Mouse (Mus musculus): ENCODE data around the gene Fam227b. TPM values are rescaled to one million over a fixed set of nuclear protein-coding genes. Genes with fewer than 3 reads are reported as not detected.

The Fam227b gene
- polyA plus RNA-seq, 1 experiment from 2014 or later: not detected

DNA sequence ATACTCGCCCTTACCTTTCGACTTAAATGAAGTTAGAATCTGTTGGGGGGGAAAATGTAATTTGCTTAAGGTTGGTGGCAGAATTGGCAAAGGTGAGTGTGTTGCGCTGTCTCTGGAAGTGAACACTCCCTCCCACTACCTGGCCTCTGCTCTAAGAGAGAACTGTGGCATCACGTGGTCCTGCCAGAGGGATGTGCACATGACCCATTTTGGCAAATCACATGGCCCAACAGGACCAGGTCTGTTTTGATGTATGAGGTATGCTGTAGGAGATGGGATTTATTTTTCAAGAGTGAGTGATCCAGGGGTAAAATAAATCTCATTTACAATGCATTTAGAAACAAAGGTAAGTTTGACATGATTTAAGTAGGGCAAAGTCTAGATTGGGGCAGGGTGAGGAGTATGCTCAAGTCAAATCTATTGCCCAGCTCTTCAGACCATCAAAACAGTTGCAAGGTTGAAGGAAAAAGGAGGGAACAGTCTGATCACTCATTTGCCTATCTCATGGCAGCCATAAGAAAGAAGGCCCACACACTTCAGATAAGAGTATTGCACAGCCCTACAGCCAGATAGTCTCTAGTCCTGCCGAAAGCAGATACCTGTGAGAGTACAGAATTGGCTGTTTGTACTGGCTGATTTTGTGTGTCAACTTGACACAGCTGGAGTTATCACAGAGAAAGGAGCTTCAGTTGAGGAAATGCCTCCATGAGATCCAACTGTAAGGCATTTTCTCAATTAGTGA, 13.6 kb upstream of the Fam227b start:
- Histone ChIP-seq H3K9me3 (replicated peaks; ENCODE audit: control insufficient read depth, low read length) (0 out of 2 replicates have a peak, but pooled peaks cover 2% of the 10 kb centered on the region), H3K27ac (ENCODE audit: low read length) (peak overlapping the region; percentile 98), H3K4me2 (ENCODE audit: low read depth, low read length) (0 out of 2 replicates have a peak overlapping the region, but pooled peaks have one; percentile 12), H3K4me1 (ENCODE audit: control insufficient read depth, low read depth, low read length) (peaks cover 21% of the 10 kb centered on the region), H3K4me3 (ENCODE audit: low read depth, low read length) (no peak overlapping the region), H3K9ac (ENCODE audit: low read depth, low read length) (no peak overlapping the region), H3K27me3 (ENCODE audit: control insufficient read depth, insufficient read depth, low read depth, low read length) (no peaks in the 10 kb centered on the region), H3K36me3 (ENCODE audit: control insufficient read depth, insufficient read depth) (peaks cover 22% of the 10 kb centered on the region)
- 67% methylated on average over 5 of the region's 5 CpGs for WGBS (ENCODE audit: insufficient replicate concordance)
- ATAC-seq (ENCODE audit: low read depth): peak; percentile 99

- Histone ChIP-seq H3K4me2 (ENCODE audit: low read depth, low read length) (no peak overlapping the region), H3K4me3 (ENCODE audit: low read depth, low read length) (no peak overlapping the region), H3K9ac (ENCODE audit: low read depth, low read length) (no peak overlapping the region), H3K27ac (ENCODE audit: low read length) (no peak overlapping the region), H3K36me3 (ENCODE audit: control insufficient read depth, insufficient read depth) (no peaks in the 10 kb centered on the region), H3K4me1 (ENCODE audit: control insufficient read depth, low read depth, low read length) (no peaks in the 10 kb centered on the region; the same call in 1 of the 2 replicates), H3K9me3 (replicated peaks; ENCODE audit: control insufficient read depth, low read length) (no peaks in the 10 kb centered on the region), H3K27me3 (ENCODE audit: control insufficient read depth, insufficient read depth, low read depth, low read length) (no peaks in the 10 kb centered on the region)
- no peak for ATAC-seq (ENCODE audit: low read depth)
Observed at GRCm38 (mm10) chr2:126147723-126148122, 4.1 kb downstream of the Fam227b start.

DNA sequence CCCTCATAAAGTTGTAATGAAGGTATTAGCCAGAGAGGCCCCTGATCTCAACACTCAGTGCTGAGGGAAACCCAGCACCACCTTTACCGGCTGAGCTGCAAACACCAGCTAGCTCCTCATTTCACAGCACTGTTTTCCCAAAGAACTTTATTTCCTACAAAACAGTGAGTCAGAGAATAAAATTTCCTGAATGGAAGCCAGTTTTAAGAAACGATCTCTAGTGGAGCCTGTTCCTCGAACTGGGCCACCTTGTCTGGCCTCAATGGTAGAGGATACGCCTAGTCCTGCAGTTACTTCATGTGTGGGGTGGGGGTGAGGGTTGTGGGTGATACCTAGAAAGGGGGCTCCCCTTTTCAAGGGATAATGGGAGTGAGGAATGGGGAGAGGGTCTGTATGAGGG, 57.2 kb downstream of the Fam227b start:
- no peak overlapping the region for H3K9ac ChIP-seq (ENCODE audit: low read depth, low read length)
- no peaks in the 10 kb centered on the region for H3K9me3 ChIP-seq (replicated peaks; ENCODE audit: control insufficient read depth, low read length)
- H3K27me3 ChIP-seq (ENCODE audit: control insufficient read depth, insufficient read depth, low read depth, low read length): no peaks in the 10 kb centered on the region
- no peak overlapping the region for H3K4me2 ChIP-seq (ENCODE audit: low read depth, low read length)
- H3K4me1 ChIP-seq (ENCODE audit: control insufficient read depth, low read depth, low read length): no peaks in the 10 kb centered on the region
- H3K4me3 ChIP-seq (ENCODE audit: low read depth, low read length): no peak overlapping the region
- WGBS (ENCODE audit: insufficient replicate concordance): 66% methylated on average over 4 of the region's 4 CpGs
- ATAC-seq (ENCODE audit: low read depth): no peak
- H3K36me3 ChIP-seq (ENCODE audit: control insufficient read depth, insufficient read depth): no peaks in the 10 kb centered on the region
- H3K27ac ChIP-seq (ENCODE audit: low read length): no peak overlapping the region

GRCm38 (mm10) chr2:126090432-126090831, 61.4 kb downstream of the Fam227b start:
- Histone ChIP-seq H3K4me3 (ENCODE audit: low read depth, low read length) (no peak overlapping the region), H3K4me2 (ENCODE audit: low read depth, low read length) (no peak overlapping the region), H3K9ac (ENCODE audit: low read depth, low read length) (no peak overlapping the region), H3K27me3 (ENCODE audit: control insufficient read depth, insufficient read depth, low read depth, low read length) (no peaks in the 10 kb centered on the region), H3K36me3 (ENCODE audit: control insufficient read depth, insufficient read depth) (no peaks in the 10 kb centered on the region), H3K9me3 (replicated peaks; ENCODE audit: control insufficient read depth, low read length) (no peaks in the 10 kb centered on the region), H3K27ac (ENCODE audit: low read length) (no peak overlapping the region), H3K4me1 (ENCODE audit: control insufficient read depth, low read depth, low read length) (no peaks in the 10 kb centered on the region)
- no peak for ATAC-seq (ENCODE audit: low read depth)
- 55% methylated on average over 5 of the region's 5 CpGs for WGBS (ENCODE audit: insufficient replicate concordance)

DNA sequence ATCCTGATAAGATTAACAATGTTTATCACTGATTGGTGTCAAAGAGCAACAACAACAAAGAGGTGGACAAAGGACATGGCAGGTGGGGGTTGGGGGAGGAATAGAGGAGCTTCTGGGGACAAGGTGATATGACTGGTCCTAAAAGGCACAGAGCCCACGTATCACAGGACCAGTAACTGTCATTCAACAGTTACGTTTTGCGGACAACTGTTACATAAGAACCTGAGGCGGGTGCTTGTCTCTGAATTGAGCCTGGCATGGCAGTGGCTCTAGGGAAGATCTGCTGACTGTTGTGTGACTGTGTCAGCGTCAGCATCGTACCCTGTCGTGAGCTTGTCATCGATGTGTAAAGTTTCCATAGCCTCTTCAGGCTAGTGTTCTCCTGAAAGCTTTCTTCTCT, 65.6 kb downstream of the Fam227b start:
- Histone ChIP-seq H3K9ac (ENCODE audit: low read depth, low read length) (no peak overlapping the region), H3K27ac (ENCODE audit: low read length) (no peak overlapping the region), H3K9me3 (replicated peaks; ENCODE audit: control insufficient read depth, low read length) (no peaks in the 10 kb centered on the region), H3K4me2 (ENCODE audit: low read depth, low read length) (no peak overlapping the region), H3K4me3 (ENCODE audit: low read depth, low read length) (no peak overlapping the region), H3K36me3 (ENCODE audit: control insufficient read depth, insufficient read depth) (no peaks in the 10 kb centered on the region), H3K4me1 (ENCODE audit: control insufficient read depth, low read depth, low read length) (no peaks in the 10 kb centered on the region), H3K27me3 (ENCODE audit: control insufficient read depth, insufficient read depth, low read depth, low read length) (no peaks in the 10 kb centered on the region)
- 60% methylated on average over 8 of the region's 8 CpGs for WGBS (ENCODE audit: insufficient replicate concordance)
- no peak for ATAC-seq (ENCODE audit: low read depth)

DNA sequence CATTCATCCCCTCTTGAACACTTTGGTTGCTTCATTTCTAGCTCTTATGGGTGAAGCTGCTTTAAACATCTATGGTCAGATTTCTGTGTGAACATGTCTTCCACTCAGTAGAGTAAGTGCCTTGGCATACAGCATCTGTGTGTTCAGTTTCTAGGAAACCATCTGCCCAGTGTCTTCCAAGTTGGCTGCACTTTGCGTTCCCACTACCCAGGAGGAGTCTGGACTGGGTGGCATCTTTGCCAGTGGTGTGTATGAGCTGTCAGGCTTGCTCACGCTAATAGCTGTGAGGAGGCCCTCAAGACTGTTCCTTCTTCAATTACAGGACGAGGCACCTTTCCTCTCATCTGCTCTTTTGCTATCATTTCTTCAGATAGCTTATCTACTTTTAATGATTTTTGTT, 67.5 kb downstream of the Fam227b start:
- Histone ChIP-seq H3K27ac (ENCODE audit: low read length) (no peak overlapping the region), H3K9ac (ENCODE audit: low read depth, low read length) (no peak overlapping the region), H3K4me3 (ENCODE audit: low read depth, low read length) (no peak overlapping the region), H3K27me3 (ENCODE audit: control insufficient read depth, insufficient read depth, low read depth, low read length) (no peaks in the 10 kb centered on the region), H3K4me1 (ENCODE audit: control insufficient read depth, low read depth, low read length) (no peaks in the 10 kb centered on the region), H3K4me2 (ENCODE audit: low read depth, low read length) (no peak overlapping the region), H3K36me3 (ENCODE audit: control insufficient read depth, insufficient read depth) (no peaks in the 10 kb centered on the region), H3K9me3 (replicated peaks; ENCODE audit: control insufficient read depth, low read length) (no peaks in the 10 kb centered on the region)
- ATAC-seq (ENCODE audit: low read depth): no peak
- WGBS (ENCODE audit: insufficient replicate concordance): 64% methylated on average over 3 of the region's 3 CpGs

DNA sequence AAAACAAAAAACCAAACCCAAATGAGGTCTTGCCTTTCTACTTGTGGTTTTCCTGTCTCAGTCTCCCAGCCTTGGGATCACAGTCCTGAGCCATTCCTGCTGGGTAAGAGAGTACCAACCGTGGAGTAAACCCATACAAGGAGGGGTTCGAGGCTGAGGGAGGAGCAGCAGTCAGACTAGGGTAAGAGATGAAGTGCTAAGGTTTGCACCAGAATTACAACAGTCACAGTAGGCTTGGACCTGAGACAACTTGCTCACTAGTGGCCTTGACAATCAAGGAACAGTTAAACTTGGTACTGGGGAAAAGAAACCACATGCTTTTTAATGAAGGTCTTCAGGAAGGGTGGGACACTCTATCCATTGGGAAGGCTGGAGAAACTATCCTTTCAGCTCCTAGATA, 72.7 kb downstream of the Fam227b start:
- no peak overlapping the region for H3K4me2 ChIP-seq (ENCODE audit: low read depth, low read length)
- no peaks in the 10 kb centered on the region for H3K36me3 ChIP-seq (ENCODE audit: control insufficient read depth, insufficient read depth)
- no peaks in the 10 kb centered on the region for H3K9me3 ChIP-seq (replicated peaks; ENCODE audit: control insufficient read depth, low read length)
- WGBS (ENCODE audit: insufficient replicate concordance): 47% methylated on average over 2 of the region's 2 CpGs
- no peak overlapping the region for H3K27ac ChIP-seq (ENCODE audit: low read length)
- no peaks in the 10 kb centered on the region for H3K4me1 ChIP-seq (ENCODE audit: control insufficient read depth, low read depth, low read length)
- H3K4me3 ChIP-seq (ENCODE audit: low read depth, low read length): no peak overlapping the region
- ATAC-seq (ENCODE audit: low read depth): no peak
- no peaks in the 10 kb centered on the region for H3K27me3 ChIP-seq (ENCODE audit: control insufficient read depth, insufficient read depth, low read depth, low read length)
- no peak overlapping the region for H3K9ac ChIP-seq (ENCODE audit: low read depth, low read length)

GRCm38 (mm10) chr2:126076506-126076905, 75.3 kb downstream of the Fam227b start:
- no peak overlapping the region for H3K27ac ChIP-seq (ENCODE audit: low read length)
- ATAC-seq (ENCODE audit: low read depth): no peak
- no peaks in the 10 kb centered on the region for H3K27me3 ChIP-seq (ENCODE audit: control insufficient read depth, insufficient read depth, low read depth, low read length)
- no peaks in the 10 kb centered on the region for H3K4me1 ChIP-seq (ENCODE audit: control insufficient read depth, low read depth, low read length)
- H3K4me2 ChIP-seq (ENCODE audit: low read depth, low read length): no peak overlapping the region
- no peaks in the 10 kb centered on the region for H3K36me3 ChIP-seq (ENCODE audit: control insufficient read depth, insufficient read depth)
- H3K9me3 ChIP-seq (replicated peaks; ENCODE audit: control insufficient read depth, low read length): no peaks in the 10 kb centered on the region
- H3K9ac ChIP-seq (ENCODE audit: low read depth, low read length): no peak overlapping the region
- H3K4me3 ChIP-seq (ENCODE audit: low read depth, low read length): no peak overlapping the region
- WGBS (ENCODE audit: insufficient replicate concordance): 69% methylated on average over 6 of the region's 6 CpGs

DNA sequence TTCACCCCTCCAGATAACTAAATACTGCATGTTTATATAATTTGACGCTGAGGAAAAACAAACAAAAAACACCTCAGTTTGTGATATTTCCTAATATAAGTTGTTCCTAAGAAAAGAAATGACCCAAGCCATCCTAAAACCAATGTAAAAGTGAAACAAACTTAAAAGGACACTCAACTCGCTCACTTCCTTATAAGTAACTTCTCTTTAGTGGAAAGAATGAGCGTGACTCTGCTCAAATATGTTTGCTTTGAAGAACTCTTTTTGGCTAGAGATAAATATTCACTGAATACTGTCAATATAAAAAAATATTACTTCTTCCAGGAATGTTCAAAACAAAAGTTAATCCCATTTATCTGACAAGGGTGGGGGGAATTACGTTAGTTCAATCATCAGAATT, 78.1 kb downstream of the Fam227b start:
- Histone ChIP-seq H3K4me2 (ENCODE audit: low read depth, low read length) (no peak overlapping the region), H3K4me3 (ENCODE audit: low read depth, low read length) (no peak overlapping the region), H3K27me3 (ENCODE audit: control insufficient read depth, insufficient read depth, low read depth, low read length) (no peaks in the 10 kb centered on the region), H3K36me3 (ENCODE audit: control insufficient read depth, insufficient read depth) (no peaks in the 10 kb centered on the region), H3K4me1 (ENCODE audit: control insufficient read depth, low read depth, low read length) (no peaks in the 10 kb centered on the region), H3K9me3 (replicated peaks; ENCODE audit: control insufficient read depth, low read length) (no peaks in the 10 kb centered on the region), H3K9ac (ENCODE audit: low read depth, low read length) (no peak overlapping the region), H3K27ac (ENCODE audit: low read length) (no peak overlapping the region)
- ATAC-seq (ENCODE audit: low read depth): no peak
- 54% methylated on average over 4 of the region's 4 CpGs for WGBS (ENCODE audit: insufficient replicate concordance)

All from liver, embryonic 16.5 days (tissue).